Mouse (Mus musculus) MEL (cell line): ENCODE measurements at regions not wholly inside any gene's neighbourhood (a gene's known extent, or its start where the extent isn't known, plus 50 kb on each side); places are given as distances from the start of the nearest gene placed in this dataset.

Experiments
- CTCF ChIP-seq, 3 experiments: IDR thresholded peaks in 2 of 3; conservative IDR thresholded peaks in 1 of 3; 2 replicates each; pipeline ENCODE4 v1.5.1; 2011 to 2012; ENCODE audit warnings: low read length in 3 of 3, low read depth in 2 of 3, mild to moderate bottlenecking in 2 of 3, improper control_type of control experiment in 1 of 3, inconsistent platforms in 1 of 3, mixed read lengths in 1 of 3, moderate library complexity in 1 of 3; ENCODE audit not compliant: control insufficient read depth in 1 of 3, insufficient read depth in 1 of 3, poor library complexity in 1 of 3, severe bottlenecking in 1 of 3
- EP300 ChIP-seq, 2 experiments: IDR thresholded peaks; 2 replicates each; pipeline ENCODE4 v1.6.1; 2011; ENCODE audit warnings: improper control_type of control experiment in 2 of 2, low read length in 2 of 2, low read depth in 1 of 2, mild to moderate bottlenecking in 1 of 2
- GABPA ChIP-seq: IDR thresholded peaks from 2 replicates; pipeline ENCODE4 v1.6.1; 2012; ENCODE audit warnings: low read depth, mild to moderate bottlenecking, inconsistent platforms, low read length, improper control_type of control experiment, moderate library complexity
- MAFK ChIP-seq: IDR thresholded peaks from 2 replicates; pipeline ENCODE4 v1.6.1; 2011; ENCODE audit warnings: low read depth, mild to moderate bottlenecking, low read length, improper control_type of control experiment, borderline replicate concordance
- ZNF384 ChIP-seq: IDR thresholded peaks from 2 replicates; pipeline ENCODE4 v1.6.1; 2012; ENCODE audit warnings: low read depth, mild to moderate bottlenecking, inconsistent platforms, low read length, improper control_type of control experiment

GRCm38 (mm10) chr11:31591037-31591554, 80.6 kb downstream of the Bod1 start:
- TF ChIP-seq EP300 (IDR thresholded peaks at IDR 0.05; ENCODE audit: low read depth in 1 of 2, low read length in 2 of 2) (no peak), MAFK (no peak), CTCF (IDR thresholded peaks at IDR 0.05 in 2 of 3, conservative IDR thresholded peaks at IDR 0.05 in 1 of 3; ENCODE audit: control insufficient read depth in 1 of 3, insufficient read depth in 1 of 3, low read depth in 2 of 3, low read length in 3 of 3, poor library complexity in 1 of 3, severe bottlenecking in 1 of 3) (no peak), ZNF384 (no peak), GABPA (no peak)
